Mouse (Mus musculus): ENCODE data around the gene Gucy2g. TPM values are rescaled to one million over a fixed set of nuclear protein-coding genes. Genes with fewer than 3 reads are reported as not detected.

Gene Gucy2g
- polyA plus RNA-seq, 1 experiment from 2014 or later, result not detected

- peaks cover 4% of the 10 kb centered on the region; the same call in 1 of the 2 replicates for H3K27me3 ChIP-seq
- peak; percentile 80 for ATAC-seq (ENCODE audit: low FRiP score)
- H3K9me3 ChIP-seq (replicated peaks), result no peaks in the 10 kb centered on the region
- H3K36me3 ChIP-seq, result no peaks in the 10 kb centered on the region
- H3K9ac ChIP-seq, result peak overlapping the region; percentile 15; the same call in 1 of the 2 replicates
- H3K4me3 ChIP-seq, result peak overlapping the region; percentile 30
- H3K4me2 ChIP-seq (replicated peaks), result peak overlapping the region; percentile 51
- no peak overlapping the region for H3K27ac ChIP-seq
- 3% methylated on average over 20 of the region's 20 CpGs for WGBS
- peaks cover 7% of the 10 kb centered on the region for H3K4me1 ChIP-seq
These were observed 22.8 kb downstream of the Gucy2g start for GRCm38 (mm10) chr19:55218192-55218739.

GRCm38 (mm10) chr19:55217365-55217764 lies 23.7 kb downstream of the Gucy2g start:
- WGBS, result 83% methylated on average over 9 of the region's 9 CpGs
- H3K9ac ChIP-seq, result no peak overlapping the region
- H3K4me1 ChIP-seq, result peaks cover 7% of the 10 kb centered on the region
- no peaks in the 10 kb centered on the region for H3K36me3 ChIP-seq
- no peak overlapping the region for H3K4me2 ChIP-seq (replicated peaks)
- no peak overlapping the region for H3K4me3 ChIP-seq
- H3K9me3 ChIP-seq (replicated peaks), result no peaks in the 10 kb centered on the region
- peaks cover 4% of the 10 kb centered on the region; the same call in 1 of the 2 replicates for H3K27me3 ChIP-seq
- no peak for ATAC-seq (ENCODE audit: low FRiP score)
- H3K27ac ChIP-seq, result no peak overlapping the region

DNA sequence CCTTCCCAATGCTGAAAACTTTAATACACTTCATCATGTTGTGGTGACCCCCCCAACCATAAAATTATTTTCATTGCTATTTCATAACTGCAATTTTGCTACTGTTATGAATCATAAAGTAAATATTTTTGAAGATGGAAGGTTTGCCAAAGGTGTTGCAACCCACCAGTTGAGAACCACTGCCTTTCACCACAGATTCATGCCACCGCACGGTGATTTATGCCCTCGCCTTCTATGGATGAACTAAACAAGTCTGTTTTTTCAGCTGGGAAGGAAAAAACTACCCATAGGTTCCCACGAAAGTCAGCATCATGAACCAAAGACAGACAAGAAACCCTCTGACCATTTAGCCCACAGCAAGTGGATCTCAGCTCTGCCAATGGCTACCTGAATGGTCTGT lies 24.2 kb downstream of the Gucy2g start:
- H3K36me3 ChIP-seq, result no peaks in the 10 kb centered on the region
- H3K4me2 ChIP-seq (replicated peaks), result no peak overlapping the region
- 91% methylated on average over 4 of the region's 4 CpGs for WGBS
- no peak overlapping the region for H3K27ac ChIP-seq
- peaks cover 7% of the 10 kb centered on the region for H3K4me1 ChIP-seq
- no peak for ATAC-seq (ENCODE audit: low FRiP score)
- no peaks in the 10 kb centered on the region for H3K9me3 ChIP-seq (replicated peaks)
- no peak overlapping the region for H3K9ac ChIP-seq
- peaks cover 4% of the 10 kb centered on the region; the same call in 1 of the 2 replicates for H3K27me3 ChIP-seq
- H3K4me3 ChIP-seq, result no peak overlapping the region

GRCm38 (mm10) chr19:55213617-55214340 lies 27.3 kb downstream of the Gucy2g start:
- Histone ChIP-seq H3K4me2 (replicated peaks) (no peak overlapping the region), H3K9ac (no peak overlapping the region), H3K27me3 (no peaks in the 10 kb centered on the region), H3K36me3 (no peaks in the 10 kb centered on the region), H3K4me3 (no peak overlapping the region), H3K9me3 (replicated peaks) (no peaks in the 10 kb centered on the region), H3K27ac (no peak overlapping the region), H3K4me1 (peaks cover 5% of the 10 kb centered on the region)
- ATAC-seq (ENCODE audit: low FRiP score), result no peak
- 92% methylated on average over 12 of the region's 12 CpGs for WGBS

DNA sequence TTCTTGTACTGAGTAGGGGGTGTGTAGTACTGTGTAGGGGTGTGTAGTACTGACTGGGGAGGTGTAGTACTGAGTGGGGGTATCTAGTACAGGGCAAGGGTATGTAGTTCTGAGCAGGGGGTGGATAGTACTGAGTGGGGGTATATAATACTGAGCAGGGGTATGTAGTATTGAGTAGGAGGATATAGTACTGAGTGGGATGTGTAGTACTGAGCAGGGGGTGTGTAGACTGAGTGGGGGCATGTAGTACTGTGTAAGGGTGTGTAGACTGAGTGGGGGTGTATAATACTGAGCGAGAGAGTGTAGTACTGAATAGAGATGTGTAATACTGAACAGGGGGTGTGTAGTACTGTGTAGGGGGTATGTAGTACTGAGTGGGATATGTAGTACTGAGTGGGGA lies 29.3 kb downstream of the Gucy2g start:
- no peak overlapping the region for H3K27ac ChIP-seq
- no peak overlapping the region for H3K4me2 ChIP-seq (replicated peaks)
- H3K27me3 ChIP-seq, result no peaks in the 10 kb centered on the region
- no peak overlapping the region for H3K4me3 ChIP-seq
- no peaks in the 10 kb centered on the region for H3K9me3 ChIP-seq (replicated peaks)
- 97% methylated on average over 1 of the region's 1 CpGs for WGBS
- H3K4me1 ChIP-seq, result no peaks in the 10 kb centered on the region
- ATAC-seq (ENCODE audit: low FRiP score), result no peak
- no peak overlapping the region for H3K9ac ChIP-seq
- H3K36me3 ChIP-seq, result no peaks in the 10 kb centered on the region

DNA sequence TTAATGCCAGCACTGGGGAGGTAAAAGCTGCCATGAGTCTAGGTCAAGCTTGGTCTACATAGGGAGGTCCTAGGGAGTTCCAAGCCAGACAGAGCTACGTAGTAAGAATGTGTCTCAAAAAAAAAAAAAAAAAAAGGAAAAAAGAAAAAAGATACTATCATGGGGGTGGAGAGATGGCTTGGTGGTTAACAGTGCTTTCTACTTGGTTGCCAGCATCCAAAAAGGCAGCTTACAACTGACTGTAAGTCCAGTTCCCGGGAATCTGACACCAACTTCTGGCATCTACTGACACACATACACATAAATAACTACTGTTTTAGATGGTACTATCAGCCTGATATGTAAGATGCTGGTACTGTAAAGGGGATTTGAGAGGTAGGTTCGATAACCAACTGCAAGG lies 32.0 kb downstream of the Gucy2g start:
- H3K27ac ChIP-seq, result no peak overlapping the region
- no peaks in the 10 kb centered on the region for H3K4me1 ChIP-seq
- no peak for ATAC-seq (ENCODE audit: low FRiP score)
- no peak overlapping the region for H3K4me3 ChIP-seq
- no peaks in the 10 kb centered on the region; the same call in 1 of the 2 replicates for H3K27me3 ChIP-seq
- no peak overlapping the region for H3K4me2 ChIP-seq (replicated peaks)
- H3K9ac ChIP-seq, result no peak overlapping the region
- WGBS, result 91% methylated on average over 3 of the region's 3 CpGs
- H3K9me3 ChIP-seq (replicated peaks), result no peaks in the 10 kb centered on the region
- no peaks in the 10 kb centered on the region for H3K36me3 ChIP-seq

DNA sequence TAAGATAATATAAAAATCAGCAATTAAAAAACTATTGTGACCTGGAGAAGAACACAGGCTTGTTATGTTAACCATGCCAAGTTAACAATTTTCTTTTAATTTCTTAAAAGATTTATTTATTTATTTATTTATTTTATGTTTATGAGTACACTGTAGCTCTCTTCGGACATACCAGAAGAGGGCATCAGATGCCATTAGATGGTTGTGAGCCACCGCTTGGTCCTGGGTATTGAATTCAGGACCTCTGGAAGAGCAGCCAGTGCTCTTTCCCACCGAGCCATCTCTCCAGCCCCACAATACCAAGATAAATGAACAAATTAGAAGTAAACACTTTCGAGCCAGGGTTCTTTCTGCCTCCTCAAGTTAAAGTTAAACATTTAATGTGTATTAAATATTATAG lies 32.4 kb downstream of the Gucy2g start:
- no peak overlapping the region for H3K4me3 ChIP-seq
- WGBS, result 79% methylated on average over 4 of the region's 4 CpGs
- H3K4me1 ChIP-seq, result no peaks in the 10 kb centered on the region
- no peaks in the 10 kb centered on the region; the same call in 1 of the 2 replicates for H3K27me3 ChIP-seq
- H3K36me3 ChIP-seq, result no peaks in the 10 kb centered on the region
- H3K9ac ChIP-seq, result no peak overlapping the region
- no peaks in the 10 kb centered on the region for H3K9me3 ChIP-seq (replicated peaks)
- no peak overlapping the region for H3K4me2 ChIP-seq (replicated peaks)
- no peak overlapping the region for H3K27ac ChIP-seq
- no peak for ATAC-seq (ENCODE audit: low FRiP score)

DNA sequence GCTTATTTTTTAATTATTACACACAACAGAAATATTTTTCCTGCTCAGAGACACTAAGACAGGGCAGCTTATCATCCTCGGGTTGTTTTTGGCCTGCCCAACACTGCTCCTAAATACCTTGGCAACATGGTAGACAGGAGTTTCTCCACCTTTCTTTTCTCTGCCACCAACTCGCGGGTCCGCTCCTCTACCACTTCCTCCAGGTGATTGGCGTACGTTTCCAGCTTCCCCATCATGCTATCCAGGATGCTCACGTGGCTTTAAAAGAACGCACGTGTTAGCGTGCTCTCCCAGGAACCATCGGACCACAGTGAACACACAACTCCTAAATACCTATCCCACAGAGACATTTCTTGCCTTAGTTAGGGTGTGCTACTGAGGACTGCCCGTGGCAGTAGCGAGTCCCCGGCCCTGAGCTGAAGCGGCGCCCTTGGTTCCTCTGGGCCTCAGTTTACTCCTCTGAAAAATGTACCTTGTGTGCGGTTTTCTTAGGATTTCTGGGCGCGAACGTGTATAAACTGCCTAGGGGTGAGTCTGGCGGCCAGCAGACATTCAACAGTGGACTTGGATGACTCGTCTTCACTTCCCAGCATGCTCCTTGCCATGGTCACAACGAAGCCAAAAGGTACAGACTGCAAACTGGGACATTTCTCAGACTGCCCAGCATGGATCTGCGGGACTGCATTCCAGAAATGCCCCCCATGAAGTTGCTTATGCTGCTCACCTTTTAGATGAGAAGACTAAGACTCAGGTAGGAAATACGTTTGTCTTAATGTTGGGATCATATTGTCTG lies 33.1 kb downstream of the Gucy2g start:
- Histone ChIP-seq H3K27ac (no peak overlapping the region), H3K27me3 (no peaks in the 10 kb centered on the region; the same call in 1 of the 2 replicates), H3K4me3 (no peak overlapping the region), H3K4me1 (no peaks in the 10 kb centered on the region), H3K36me3 (no peaks in the 10 kb centered on the region), H3K4me2 (replicated peaks) (no peak overlapping the region), H3K9me3 (replicated peaks) (no peaks in the 10 kb centered on the region), H3K9ac (no peak overlapping the region)
- ATAC-seq (ENCODE audit: low FRiP score), result no peak
- 65% methylated on average over 25 of the region's 25 CpGs for WGBS

DNA sequence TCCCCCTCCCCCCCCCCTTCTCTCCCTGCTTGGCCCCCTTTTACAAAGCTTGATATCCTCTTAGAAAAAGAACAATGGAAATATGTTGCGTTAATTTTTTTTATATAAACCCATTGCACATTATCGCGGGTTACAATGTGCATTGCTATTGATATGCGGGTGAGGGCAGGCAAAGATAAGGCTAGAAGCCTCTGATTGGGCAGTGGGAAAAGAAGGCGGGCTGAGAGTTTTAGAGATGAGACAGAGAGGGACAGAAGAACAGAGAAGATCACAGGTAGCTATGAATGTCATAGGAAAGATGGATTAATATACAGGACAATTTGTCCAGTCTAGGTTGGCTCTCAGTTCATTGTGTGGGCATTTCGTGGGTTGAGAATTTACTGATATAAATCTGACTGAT lies 33.8 kb downstream of the Gucy2g start:
- WGBS, result 61% methylated on average over 6 of the region's 6 CpGs
- H3K9me3 ChIP-seq (replicated peaks), result no peaks in the 10 kb centered on the region
- no peak for ATAC-seq (ENCODE audit: low FRiP score)
- H3K27me3 ChIP-seq, result no peaks in the 10 kb centered on the region; the same call in 1 of the 2 replicates
- H3K4me3 ChIP-seq, result no peak overlapping the region
- no peak overlapping the region for H3K4me2 ChIP-seq (replicated peaks)
- H3K36me3 ChIP-seq, result no peaks in the 10 kb centered on the region
- H3K4me1 ChIP-seq, result no peaks in the 10 kb centered on the region
- H3K27ac ChIP-seq, result no peak overlapping the region
- H3K9ac ChIP-seq, result no peak overlapping the region

- H3K27ac ChIP-seq, result no peak overlapping the region
- H3K36me3 ChIP-seq, result no peaks in the 10 kb centered on the region
- H3K9ac ChIP-seq, result no peak overlapping the region
- H3K4me2 ChIP-seq (replicated peaks), result no peak overlapping the region
- H3K4me3 ChIP-seq, result no peak overlapping the region
- H3K9me3 ChIP-seq (replicated peaks), result no peaks in the 10 kb centered on the region
- no peaks in the 10 kb centered on the region; the same call in 1 of the 2 replicates for H3K27me3 ChIP-seq
- no peaks in the 10 kb centered on the region for H3K4me1 ChIP-seq
- WGBS, result 35% methylated on average over 8 of the region's 8 CpGs
- ATAC-seq (ENCODE audit: low FRiP score), result no peak
These were observed 34.4 kb downstream of the Gucy2g start for GRCm38 (mm10) chr19:55206482-55207138.

DNA sequence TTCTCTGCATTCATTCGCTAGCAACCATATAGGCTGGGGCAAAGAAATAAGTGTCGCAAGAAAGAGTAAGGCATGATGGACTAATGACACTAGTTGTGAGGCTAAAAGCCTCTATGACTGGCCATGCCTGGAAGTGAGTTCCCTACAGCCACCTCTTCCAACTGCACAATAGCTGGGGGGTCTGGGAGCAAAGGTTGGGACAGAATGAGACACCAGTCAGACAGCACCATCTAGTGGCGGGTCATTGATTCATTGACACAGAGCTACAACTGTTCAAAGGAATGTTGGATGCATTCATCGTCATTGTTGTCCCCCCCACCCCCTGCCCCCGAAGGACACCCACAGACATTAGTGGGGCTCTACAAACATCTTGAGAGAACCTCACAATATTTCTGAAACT lies 42.7 kb downstream of the Gucy2g start:
- Histone ChIP-seq H3K27me3 (no peaks in the 10 kb centered on the region), H3K36me3 (no peaks in the 10 kb centered on the region), H3K4me2 (replicated peaks) (0 out of 2 replicates have a peak overlapping the region, but pooled peaks have one; percentile 17), H3K9me3 (replicated peaks) (no peaks in the 10 kb centered on the region), H3K27ac (no peak overlapping the region), H3K9ac (no peak overlapping the region), H3K4me3 (no peak overlapping the region), H3K4me1 (no peaks in the 10 kb centered on the region)
- ATAC-seq (ENCODE audit: low FRiP score), result peak; percentile 60
- WGBS, result 33% methylated on average over 5 of the region's 5 CpGs

DNA sequence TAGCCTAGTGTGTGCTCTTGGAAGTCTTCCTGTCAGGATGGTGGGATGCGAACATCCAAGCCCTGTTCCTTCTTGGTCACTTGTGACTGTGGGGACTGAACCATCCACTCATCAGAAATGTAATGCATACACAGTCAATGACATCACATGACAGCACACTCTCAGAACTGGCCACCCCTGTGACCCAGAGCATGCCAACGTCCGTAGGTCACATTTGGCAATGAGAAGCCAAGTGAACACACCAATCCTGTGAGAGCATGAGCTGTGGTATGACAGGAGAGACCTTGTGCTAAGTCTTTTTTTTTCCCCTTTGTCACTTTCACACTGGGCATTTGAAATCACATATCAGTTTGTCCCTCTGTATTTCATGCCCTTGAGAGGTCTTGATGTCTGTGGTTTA lies 45.5 kb downstream of the Gucy2g start:
- H3K27ac ChIP-seq, result no peak overlapping the region
- no peaks in the 10 kb centered on the region for H3K4me1 ChIP-seq
- ATAC-seq (ENCODE audit: low FRiP score), result no peak
- H3K27me3 ChIP-seq, result no peaks in the 10 kb centered on the region
- H3K4me2 ChIP-seq (replicated peaks), result no peak overlapping the region
- no peak overlapping the region for H3K4me3 ChIP-seq
- H3K9me3 ChIP-seq (replicated peaks), result no peaks in the 10 kb centered on the region
- no peak overlapping the region for H3K9ac ChIP-seq
- H3K36me3 ChIP-seq, result no peaks in the 10 kb centered on the region
- WGBS, result 88% methylated on average over 3 of the region's 3 CpGs

Measured in hindbrain, embryonic 12.5 days (tissue).